Mouse (Mus musculus) neural tube, embryonic 15.5 days (tissue): Measurements from ENCODE around the gene Os9. TPM values are rescaled to one million over a fixed set of nuclear protein-coding genes. Genes with fewer than 3 reads are reported as not detected.

ENCODE experiments used
- ATAC-seq: fragments of 200-750 bp; cut with Nextera tagmentation; 2 replicates; pipeline ENCODE4 v1.8.0; 2017; ENCODE audit warnings: mild to moderate bottlenecking, moderate TSS enrichment, moderate library complexity; ENCODE audit not compliant: low FRiP score
- H3K27ac ChIP-seq: fragments of 300-500 bp; sonication (generic); replicated peaks from 2 replicates; pipeline ENCODE4 v1.5.1; 2015; ENCODE audit warnings: mild to moderate bottlenecking, inconsistent platforms
- H3K27me3 ChIP-seq: fragments of 300-500 bp; sonication (generic); replicated peaks from 2 replicates; pipeline ENCODE4 v1.6.1; 2015; ENCODE audit warnings: inconsistent platforms
- H3K36me3 ChIP-seq: fragments of 300-500 bp; sonication (generic); 2 replicates; pipeline ENCODE4 v1.6.1; 2015; ENCODE audit warnings: inconsistent platforms
- H3K4me1 ChIP-seq: fragments of 300-500 bp; sonication (generic); 2 replicates; pipeline ENCODE4 v1.6.1; 2015; ENCODE audit warnings: inconsistent platforms
- H3K4me2 ChIP-seq: fragments of 300-500 bp; sonication (generic); 2 replicates; pipeline ENCODE4 v1.6.1; 2015; ENCODE audit warnings: inconsistent platforms, mild to moderate bottlenecking, moderate library complexity
- H3K4me3 ChIP-seq: fragments of 300-500 bp; sonication (generic); replicated peaks from 2 replicates; pipeline ENCODE4 v1.5.1; 2015; ENCODE audit warnings: mild to moderate bottlenecking, inconsistent platforms
- H3K9ac ChIP-seq: fragments of 300-500 bp; sonication (generic); replicated peaks from 2 replicates; pipeline ENCODE4 v1.6.1; 2015; ENCODE audit warnings: mild to moderate bottlenecking, inconsistent platforms
- H3K9me3 ChIP-seq: fragments of 300-500 bp; sonication (generic); replicated peaks from 2 replicates; pipeline ENCODE4 v1.6.1; 2016; ENCODE audit warnings: inconsistent platforms
- WGBS: fragments of 180-500 bp; shearing (Covaris S2); methylation state at CpG from one replicate; pipeline ENCODE4 v1.1.7; 2015; ENCODE audit warnings: mixed read lengths; 5-methylcytosine and 5-hydroxymethylcytosine counted together
- polyA plus RNA-seq: library from polyadenylated mRNA; unstranded; fragments of >200 nt; fragmentation: Nextera tagmentation; extraction: Ambion mirVana; gene quantifications from 2 replicates; pipeline ENCODE4 v1.2.1, GENCODE M21; 2015

Os9 gene
- polyA plus RNA-seq, 1 experiment from 2014 or later, result 130 TPM

GRCm38 (mm10) chr10:127047954-127048353, 73.0 kb downstream of the Os9 start, which contains the start of gene Cyp27b1:
Gene Cyp27b1, plus strand, starts transcription at chr10:127048250.
- ATAC-seq, result no peak
- Histone ChIP-seq H3K4me2 (peak within 1 kb of the TSS; percentile 4; the same call in 1 of the 2 replicates), H3K4me3 (0 out of 2 replicates have a peak within 1 kb of the TSS, but pooled peaks have one; percentile 1), H3K4me1 (peaks cover 12% of the 10 kb centered on the region), H3K9ac (no peak within 1 kb of the TSS), H3K9me3 (no peaks in the 10 kb centered on the region), H3K27ac (no peak within 1 kb of the TSS), H3K36me3 (peaks cover 13% of the 10 kb centered on the region; the same call in 1 of the 2 replicates), H3K27me3 (peaks cover 57% of the 10 kb centered on the region)
- 31% methylated on average over 5 of the region's 5 CpGs for WGBS

Other genes with a start within 250 kb of the Os9 start
- gene Atp23, start 219.8 kb downstream of the Os9 start, polyA plus RNA-seq, result 15.0 and 18.2 TPM in 2 replicates
- 15.7 and 25.4 TPM in 2 replicates for gene Ctdsp2, start 142.4 kb downstream of the Os9 start, polyA plus RNA-seq
- 19.2 and 22.4 TPM in 2 replicates for gene Avil, start 120.4 kb downstream of the Os9 start, polyA plus RNA-seq
- gene Tsfm, start 90.3 kb downstream of the Os9 start, polyA plus RNA-seq, result 66.6 and 71.0 TPM in 2 replicates
- gene Mettl1, start 79.7 kb downstream of the Os9 start, polyA plus RNA-seq, result 24.3 and 29.6 TPM in 2 replicates
- gene Eef1akmt3, start 79.6 kb downstream of the Os9 start, polyA plus RNA-seq, result 0.27 and 0.51 TPM in 2 replicates
- 0.11 and 0.14 TPM in 2 replicates for gene Cyp27b1, start 72.9 kb downstream of the Os9 start, polyA plus RNA-seq
- 5.9 and 7.4 TPM in 2 replicates for gene March9, start 60.9 kb downstream of the Os9 start, polyA plus RNA-seq
- gene Cdk4, start 57.6 kb downstream of the Os9 start, polyA plus RNA-seq, result 551 and 796 TPM in 2 replicates
- gene Tspan31, start 50.9 kb downstream of the Os9 start, polyA plus RNA-seq, result 108 and 123 TPM in 2 replicates
- gene Agap2, start 45.8 kb downstream of the Os9 start, polyA plus RNA-seq, result 4.6 and 5.3 TPM in 2 replicates
- 69.5 and 70.4 TPM in 2 replicates for gene B4galnt1, start 44.1 kb upstream of the Os9 start, polyA plus RNA-seq
- 1.0 TPM in 2 replicates for gene Slc26a10, start 59.5 kb upstream of the Os9 start, polyA plus RNA-seq
- gene Arhgef25, start 69.0 kb upstream of the Os9 start, polyA plus RNA-seq, result 32.7 and 34.9 TPM in 2 replicates
- gene Dtx3, start 74.6 kb upstream of the Os9 start, polyA plus RNA-seq, result 211 and 245 TPM in 2 replicates
- 19.8 and 23.0 TPM in 2 replicates for gene Pip4k2c, start 90.5 kb upstream of the Os9 start, polyA plus RNA-seq
- 97.3 and 113 TPM in 2 replicates for gene Kif5a, start 142.2 kb upstream of the Os9 start, polyA plus RNA-seq
- gene Dctn2, start 145.2 kb upstream of the Os9 start, polyA plus RNA-seq, result 304 and 335 TPM in 2 replicates
- 16.4 and 18.3 TPM in 2 replicates for gene Mbd6, start 167.9 kb upstream of the Os9 start, polyA plus RNA-seq
- 108 and 115 TPM in 2 replicates for gene Mars, start 190.7 kb upstream of the Os9 start, polyA plus RNA-seq
- 0.88 and 13.1 TPM in 2 replicates for gene Arhgap9, start 200.8 kb upstream of the Os9 start, polyA plus RNA-seq
- gene Gli1, start 220.8 kb upstream of the Os9 start, polyA plus RNA-seq, result 1.8 and 2.7 TPM in 2 replicates
- gene Inhbe, start 233.3 kb upstream of the Os9 start, polyA plus RNA-seq, result 0.03 TPM in 1 of 2 replicates, not detected in the other
- not detected in 2 replicates for gene Inhbc, start 249.3 kb upstream of the Os9 start, polyA plus RNA-seq